Mouse (Mus musculus) heart, postnatal 36 days (tissue): Measurements from ENCODE around the gene Tmem108. TPM values are rescaled to one million over a fixed set of nuclear protein-coding genes. Genes with fewer than 3 reads are reported as not detected.

Experiments used
- DNase-seq, 2 experiments: peaks; one replicate each; pipeline ENCODE4 v3.0.0; 2021 to 2022
- intact Hi-C: fragments of 180-260 bp; cut with DNase I; formaldehyde crosslinking; loops from one replicate; pipeline ENCODE4 v1.15.1; 2025
- total RNA-seq, 2 experiments: library from RNA; stranded (reverse); gene quantifications; 2 replicates each; pipeline ENCODE4 v1.2.3; 2021

Tmem108 gene
- total RNA-seq, 2 experiments from 2014 or later, result 3.7 to 5.7 TPM

- intact Hi-C loops, result no loop called here
- DNase-seq, result no peak
Observed at GRCm38 (mm10) chr9:103506968-103507584, 254.6 kb downstream of the Tmem108 start.

- DNase-seq, result no peak
- intact Hi-C loops, result no loop called here
Observed at GRCm38 (mm10) chr9:103505067-103505466, 256.6 kb downstream of the Tmem108 start.

- DNase-seq, result no peak
- intact Hi-C loops, result no loop called here
Observed at GRCm38 (mm10) chr9:103504646-103505045, 257.0 kb downstream of the Tmem108 start.

- DNase-seq, result no peak
- intact Hi-C loops, result no loop called here
Observed at GRCm38 (mm10) chr9:103503586-103504298, 257.9 kb downstream of the Tmem108 start.

- intact Hi-C loops, result no loop called here
- DNase-seq, result no peak
Observed at GRCm38 (mm10) chr9:103502655-103503054, 259.0 kb downstream of the Tmem108 start.

GRCm38 (mm10) chr9:103501861-103502364 lies 259.7 kb downstream of the Tmem108 start:
- intact Hi-C loops, result no loop called here
- no peak for DNase-seq

- intact Hi-C loops, result loop anchor here (10.0 kb wide), 1 partner anchor 415 kb away; no protein-coding TSS in a partner anchor
Observed at GRCm38 (mm10) chr9:103499366-103499765, 262.3 kb downstream of the Tmem108 start.

GRCm38 (mm10) chr9:103498699-103499098 lies 262.9 kb downstream of the Tmem108 start:
- intact Hi-C loops, result loop anchor here (10.0 kb wide), 1 partner anchor 416 kb away; no protein-coding TSS in a partner anchor
- no peak for DNase-seq

More at GRCm38 (mm10) chr9:103499366-103499765, 262.3 kb downstream of the Tmem108 start:
- DNase-seq, result no peak

GRCm38 (mm10) chr9:103495391-103495790 lies 266.2 kb downstream of the Tmem108 start:
- intact Hi-C loops, result loop anchor here (10.0 kb wide), 1 partner anchor 419 kb away; no protein-coding TSS in a partner anchor
- no peak for DNase-seq

GRCm38 (mm10) chr9:103494346-103495020 lies 267.2 kb downstream of the Tmem108 start:
- peak; percentile 76 to 81 for DNase-seq
- intact Hi-C loops, result loop anchor here (1.0 to 10.0 kb wide), 5 partner anchors 108 to 502 kb away; no protein-coding TSS in a partner anchor

GRCm38 (mm10) chr9:103491985-103492384 lies 269.7 kb downstream of the Tmem108 start:
- intact Hi-C loops, result loop anchor here (5.0 to 10.0 kb wide), 3 partner anchors 110 to 423 kb away; no protein-coding TSS in a partner anchor
- no peak for DNase-seq

- peak; percentile 82 to 86 for DNase-seq
- intact Hi-C loops, result loop anchor here (1.0 to 10.0 kb wide), 4 partner anchors 112 to 506 kb away; no protein-coding TSS in a partner anchor
Observed at GRCm38 (mm10) chr9:103490439-103490838, 271.2 kb downstream of the Tmem108 start.

GRCm38 (mm10) chr9:103489883-103490282 lies 271.8 kb downstream of the Tmem108 start:
- intact Hi-C loops, result loop anchor here (1.0 to 10.0 kb wide), 4 partner anchors 112 to 506 kb away; no protein-coding TSS in a partner anchor
- no peak for DNase-seq

- intact Hi-C loops, result no loop called here
- DNase-seq, result no peak
Observed at GRCm38 (mm10) chr9:103489096-103489495, 272.5 kb downstream of the Tmem108 start.

- intact Hi-C loops, result no loop called here
- no peak for DNase-seq
Observed at GRCm38 (mm10) chr9:103486262-103486661, 275.4 kb downstream of the Tmem108 start.

GRCm38 (mm10) chr9:103485606-103486005 lies 276.0 kb downstream of the Tmem108 start:
- no peak for DNase-seq
- intact Hi-C loops, result no loop called here

GRCm38 (mm10) chr9:103480603-103481220 lies 280.9 kb downstream of the Tmem108 start:
- intact Hi-C loops, result no loop called here
- peak in 1 of 2 experiments; percentile 28 for DNase-seq

- DNase-seq, result no peak
- intact Hi-C loops, result no loop called here
Observed at GRCm38 (mm10) chr9:103480044-103480576, 281.5 kb downstream of the Tmem108 start, which contains the start of gene Bfsp2. Gene Bfsp2, minus strand, starts transcription at chr9:103480420.

GRCm38 (mm10) chr9:103475414-103475813 lies 286.2 kb downstream of the Tmem108 start:
- intact Hi-C loops, result no loop called here
- no peak for DNase-seq
